Mouse (Mus musculus) erythroblast, embryonic 14.5 days (primary cell): ENCODE measurements at regions not wholly inside any gene's neighbourhood (a gene's known extent, or its start where the extent isn't known, plus 50 kb on each side); places are given as distances from the start of the nearest gene placed in this dataset.

ENCODE experiments used
- GATA1 ChIP-seq: IDR thresholded peaks from 2 replicates; pipeline ENCODE4 v1.6.1; 2012; ENCODE audit warnings: low read length, inconsistent platforms, mixed read lengths
- TAL1 ChIP-seq: IDR thresholded peaks from 3 replicates; pipeline ENCODE4 v1.6.1; 2012; ENCODE audit warnings: low read length, inconsistent platforms, mixed read lengths

- TF ChIP-seq GATA1, result no peak
- no peak for TF ChIP-seq TAL1
Measured at GRCm38 (mm10) chr4:8969951-8970455, 731.2 kb upstream of the Car8 start.
